Mouse (Mus musculus) gastrocnemius, adult 8-10 months (tissue): Measurements from ENCODE around the gene Fam196b. TPM values are rescaled to one million over a fixed set of nuclear protein-coding genes. Genes with fewer than 3 reads are reported as not detected.

Experiments used
- total RNA-seq, 4 experiments: library from RNA; stranded (reverse); gene quantifications; 2 replicates each; pipeline ENCODE4 v1.2.4; 2022

Gene Fam196b
- total RNA-seq, 4 experiments from 2014 or later = 0.40 to 0.92 (median 0.63) TPM

Other genes with a start within 250 kb of the Fam196b start
- not detected for gene 4930469K13Rik, start 216.3 kb upstream of the Fam196b start, total RNA-seq
- gene Foxi1, start 106.7 kb upstream of the Fam196b start, total RNA-seq = not detected